Comparison of ENCODE assay signal across 21 mouse cellular contexts in genomic region chr14:121936356-121936755, GRCm38 (mm10). TPM values are rescaled to one million over a fixed set of nuclear protein-coding genes. Genes with fewer than 3 reads are reported as not detected.
"Had no signal": no experiment of that assay in that cellular context is flagged by ENCODE, and none has a peak within 500 bp of the region (broad histone marks: within the 10 kb centered on the region; RNA-seq: fewer than 3 reads in every experiment).

No protein-coding gene starts in this region.

- H3K27ac ChIP-seq: liver, embryonic 15.5 days; lung, embryonic 15.5 days; midbrain, embryonic 13.5 days; midbrain, embryonic 15.5 days; neural tube, embryonic 13.5 days; neural tube, embryonic 15.5 days had no signal

- DNase-seq: liver, postnatal 0 days; lung, adult 2 months; lung, postnatal 14 days; lung, postnatal 36 days; retina, postnatal 1 day; right cerebral cortex, adult 18-20 months; right cerebral cortex, postnatal 25 days; right cerebral cortex, postnatal 4 days; spleen, adult 18-20 months; thymus, adult 2 months; thymus, postnatal 14 days; thymus, postnatal 36 days had no signal

- H3K4me2 ChIP-seq: liver, embryonic 15.5 days; lung, embryonic 15.5 days; midbrain, embryonic 11.5 days; midbrain, embryonic 13.5 days; midbrain, embryonic 15.5 days; neural tube, embryonic 13.5 days; neural tube, embryonic 15.5 days had no signal

- H3K27me3 ChIP-seq: liver, embryonic 15.5 days; lung, embryonic 15.5 days; midbrain, embryonic 13.5 days; midbrain, embryonic 15.5 days; neural tube, embryonic 13.5 days; neural tube, embryonic 15.5 days had no signal

- H3K4me3 ChIP-seq: liver, embryonic 15.5 days; lung, embryonic 15.5 days; megakaryocyte, embryonic 14.5 days; midbrain, embryonic 13.5 days; midbrain, embryonic 15.5 days; neural tube, embryonic 13.5 days; neural tube, embryonic 15.5 days had no signal

- H3K36me3 ChIP-seq: lung, embryonic 15.5 days had no signal

- H3K9ac ChIP-seq: liver, embryonic 15.5 days; liver, postnatal 0 days; lung, embryonic 15.5 days; midbrain, embryonic 13.5 days; midbrain, embryonic 15.5 days; neural tube, embryonic 13.5 days; neural tube, embryonic 15.5 days had no signal

- ATAC-seq: liver, postnatal 0 days; lung, postnatal 0 days; midbrain, embryonic 13.5 days; midbrain, embryonic 15.5 days had no signal

- H3K9me3 ChIP-seq: liver, embryonic 15.5 days; lung, embryonic 15.5 days; midbrain, embryonic 15.5 days had no signal

RNA-seq across cellular contexts. Expression of gene Gpr18, which starts 20.8 kb away (rescaled TPM):
- polyA plus RNA-seq: neural tube, embryonic 15.5 days had no signal
